Mouse (Mus musculus) heart, adult 18-20 months (tissue): ENCODE results near the gene Apbb2. TPM values are rescaled to one million over a fixed set of nuclear protein-coding genes. Genes with fewer than 3 reads are reported as not detected.

Experiments
- DNase-seq, 2 experiments: peaks; one replicate each; pipeline ENCODE4 v3.0.0; 2021 to 2022; ENCODE audit warnings: mixed read lengths in 1 of 2
- long read RNA-seq, 2 experiments: library from polyadenylated mRNA; stranded (forward); transcript quantifications; one replicate each; pipeline ENCODE4 v2.0.0; 2021
- total RNA-seq, 2 experiments: library from RNA; stranded (reverse); gene quantifications; 2 replicates each; pipeline ENCODE4 v1.2.3; 2021

Apbb2 gene
- 10 to 100 TPM; 45.5 to 46.5 TPM for total RNA-seq
- long read RNA-seq, experiment 1, full-length matches to known transcripts: 2 of 33 reads
- long read RNA-seq, experiment 1, partial matches to known transcripts: 15 of 33 reads
- long read RNA-seq, experiment 1, other reads (novel, unspliced or antisense): 16 of 33 reads
- long read RNA-seq, experiment 2, partial matches to known transcripts: 7 of 19 reads
- long read RNA-seq, experiment 2, other reads (novel, unspliced or antisense): 12 of 19 reads

DNA sequence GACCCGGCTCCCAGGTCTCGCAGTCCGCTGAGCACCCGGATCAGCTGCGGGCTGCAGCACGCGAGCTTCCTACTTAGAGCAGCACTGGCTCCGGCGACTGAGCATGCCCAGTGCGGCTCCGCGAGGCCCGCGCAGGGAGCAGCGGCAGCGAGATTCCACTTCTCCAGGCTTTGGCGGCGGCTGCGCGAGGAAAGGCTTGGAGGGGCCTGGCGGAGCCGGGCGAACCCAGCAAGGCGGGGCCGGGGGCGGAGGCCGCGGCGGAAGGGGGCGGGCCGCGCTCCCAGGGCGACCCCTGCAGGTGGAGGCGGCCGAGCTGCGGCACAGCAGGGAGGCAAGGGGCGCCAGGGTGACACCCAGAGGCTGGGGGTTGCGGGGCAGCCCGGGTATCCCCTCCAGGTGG is at the start of gene Apbb2:
Gene Apbb2 (minus strand): TSS at position 188 of the 400 bp plus-strand sequence.
- peak; percentile 93 to 98 for DNase-seq

DNA sequence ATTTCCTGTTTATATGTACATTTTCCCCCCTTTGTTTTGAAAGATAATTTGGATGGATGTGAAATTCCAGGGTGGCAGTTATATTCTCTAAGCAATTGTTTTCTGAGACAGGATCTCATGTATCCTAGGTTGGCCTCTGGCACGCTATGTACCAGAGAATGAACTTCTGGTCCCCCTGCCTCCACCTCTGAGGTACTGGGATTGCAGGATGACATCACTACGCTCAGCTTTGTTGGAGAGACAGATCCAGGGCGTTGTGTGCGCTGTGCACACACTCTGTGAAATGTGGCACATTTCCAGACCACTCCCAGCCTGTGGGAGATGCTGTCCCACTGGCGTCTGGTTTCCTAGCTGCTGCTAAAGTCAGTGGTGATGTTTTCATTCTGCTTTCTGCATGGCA is 35.6 kb upstream of the Apbb2 start:
- peak; percentile 26 to 42 for DNase-seq

DNA sequence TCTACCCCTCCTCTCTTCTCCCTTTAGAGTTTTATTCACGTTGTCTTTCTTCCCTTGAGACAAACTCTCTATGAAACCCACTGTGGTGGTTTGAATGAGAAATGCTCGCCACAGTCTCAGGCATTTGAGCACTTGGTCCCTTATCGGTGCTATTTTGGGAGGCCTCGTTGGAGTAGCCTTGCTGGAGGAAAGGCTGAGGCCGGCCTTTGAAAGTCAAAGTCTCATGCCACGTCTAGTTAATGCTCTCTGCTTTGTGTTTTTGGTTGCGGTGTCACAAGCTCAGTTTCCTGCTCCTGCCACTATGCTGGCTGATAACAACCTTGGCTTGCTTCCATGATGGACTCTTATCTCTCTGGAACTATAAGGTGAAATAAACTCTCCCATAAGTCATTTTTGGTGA is 28.9 kb upstream of the Apbb2 start:
- peak; percentile 13 to 16 for DNase-seq

DNA sequence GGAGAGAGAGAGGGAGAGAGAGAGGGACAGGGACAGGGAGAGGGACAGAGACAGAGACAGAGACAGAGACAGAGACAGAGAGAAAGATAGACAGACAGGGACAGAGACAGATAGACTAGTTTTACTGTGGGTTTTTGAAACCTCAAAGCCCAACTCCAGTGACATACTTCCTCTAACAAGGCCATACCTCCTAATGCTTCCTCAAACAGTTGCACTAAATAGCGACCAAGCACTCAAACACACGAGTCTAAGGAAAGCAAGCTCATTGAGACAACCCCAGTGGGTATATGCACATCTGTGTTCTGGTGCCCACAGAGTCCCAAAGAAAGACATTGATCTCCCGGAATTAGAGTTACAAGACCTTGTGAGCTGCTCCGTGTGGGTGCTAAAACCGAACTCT is 24.7 kb upstream of the Apbb2 start:
- DNase-seq: no peak

DNA sequence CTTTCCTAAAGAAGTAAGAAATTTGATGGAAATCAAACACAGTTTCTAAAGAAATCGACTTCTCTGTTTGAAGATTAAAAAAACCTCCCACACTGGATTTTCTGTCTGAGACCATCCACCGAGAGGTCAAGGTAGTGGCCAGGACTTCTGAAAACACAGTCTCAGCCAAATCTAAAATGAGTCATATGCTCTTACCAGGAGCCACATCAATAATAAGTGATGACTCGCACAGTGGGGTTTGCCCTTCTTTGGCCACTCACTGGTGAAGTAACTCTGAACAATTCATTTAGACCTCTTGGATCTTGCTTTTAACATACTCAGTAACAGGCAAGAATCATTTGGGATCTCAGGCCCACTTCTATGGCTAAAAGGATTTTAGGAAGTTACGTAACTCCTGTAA is 23.6 kb upstream of the Apbb2 start:
- no peak for DNase-seq

DNA sequence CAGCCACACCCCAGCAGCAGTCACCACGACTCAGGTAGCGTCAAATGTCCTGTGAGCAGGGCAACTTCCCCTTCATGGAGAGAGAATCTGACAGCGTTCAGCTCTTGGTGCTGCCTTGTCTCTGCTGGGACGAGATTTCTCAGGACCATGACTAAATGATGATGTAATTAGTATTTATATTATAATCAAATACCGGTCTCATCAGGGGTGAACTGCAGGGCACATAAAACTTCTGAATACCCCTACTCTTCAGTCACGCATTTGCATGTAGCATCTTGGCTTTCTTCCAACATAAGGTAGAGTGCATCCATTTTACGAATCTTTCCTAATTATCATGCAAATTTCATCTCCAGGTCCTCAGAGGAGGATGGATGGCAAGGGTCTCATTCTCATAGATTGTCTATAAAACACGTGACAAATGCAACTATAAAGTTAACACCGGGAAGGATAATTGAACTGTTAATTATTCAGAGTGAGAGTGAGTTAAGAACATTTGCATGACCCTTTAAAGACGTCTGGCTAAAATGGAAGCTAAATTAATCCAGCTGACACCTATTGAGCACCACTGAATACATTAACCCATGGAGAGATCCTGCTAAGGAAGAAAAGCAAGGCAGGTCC is 17.0 kb upstream of the Apbb2 start:
- DNase-seq: no peak

DNA sequence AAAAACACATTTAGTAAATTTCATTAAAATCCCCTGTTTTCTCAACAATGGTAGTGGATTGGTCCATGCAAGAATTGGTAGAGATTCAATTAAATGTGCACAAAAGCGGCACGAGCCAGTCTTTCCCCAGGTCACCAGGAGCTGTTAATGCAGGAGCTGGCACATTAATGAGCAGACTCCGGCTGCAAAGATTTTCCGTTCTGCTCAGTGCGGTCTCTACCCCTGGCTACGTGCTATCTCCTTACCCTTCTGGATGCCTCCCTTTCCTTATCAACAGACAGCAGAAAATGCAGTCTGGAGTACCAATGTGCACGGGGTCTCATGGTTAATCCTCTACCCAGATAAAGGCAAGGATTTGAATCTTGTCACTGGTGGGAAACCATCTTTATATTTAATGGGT is 9.2 kb upstream of the Apbb2 start:
- no peak for DNase-seq

DNA sequence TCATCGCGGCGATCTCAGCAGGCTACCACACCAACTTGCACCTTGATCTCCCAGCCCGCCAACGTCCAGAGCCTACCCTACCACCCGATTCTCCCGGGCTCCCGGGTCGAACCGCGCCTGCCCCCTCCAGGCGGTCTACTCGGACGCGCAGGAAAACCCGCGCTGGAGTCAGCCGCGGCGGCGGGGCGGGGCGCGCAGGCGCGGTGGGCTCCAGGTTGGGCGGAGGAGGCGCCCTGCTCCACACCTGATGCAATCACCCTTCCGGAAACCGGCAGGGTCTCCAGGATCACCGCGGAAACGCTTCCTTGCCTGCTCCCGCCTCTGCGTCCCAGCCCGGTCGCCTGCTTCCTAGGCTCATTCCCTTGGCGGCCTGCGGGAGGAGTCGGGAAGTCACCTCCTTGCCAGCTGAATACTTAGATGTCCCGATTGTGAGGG is 1.6 kb upstream of the Apbb2 start:
- DNase-seq: peak; percentile 88 to 92

DNA sequence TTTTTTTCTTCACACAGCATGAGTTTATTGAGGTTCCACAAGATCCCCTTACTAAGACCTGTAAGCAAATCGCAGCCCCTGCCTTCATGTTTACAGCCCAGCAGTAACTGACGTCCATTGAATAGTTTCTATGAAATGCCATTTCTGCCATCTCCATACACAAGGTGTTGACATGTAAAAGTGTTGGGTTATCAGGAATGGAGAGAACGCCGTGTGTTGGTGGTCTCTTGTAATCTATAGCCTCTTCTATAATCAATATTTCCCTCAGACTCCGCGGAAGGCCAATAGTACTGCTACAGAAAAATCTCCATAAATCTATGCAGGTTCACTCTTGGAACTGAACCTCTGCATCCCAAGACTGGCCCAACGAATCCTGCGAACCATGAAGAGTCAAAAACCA is 1.1 kb upstream of the Apbb2 start:
- DNase-seq: no peak

DNA sequence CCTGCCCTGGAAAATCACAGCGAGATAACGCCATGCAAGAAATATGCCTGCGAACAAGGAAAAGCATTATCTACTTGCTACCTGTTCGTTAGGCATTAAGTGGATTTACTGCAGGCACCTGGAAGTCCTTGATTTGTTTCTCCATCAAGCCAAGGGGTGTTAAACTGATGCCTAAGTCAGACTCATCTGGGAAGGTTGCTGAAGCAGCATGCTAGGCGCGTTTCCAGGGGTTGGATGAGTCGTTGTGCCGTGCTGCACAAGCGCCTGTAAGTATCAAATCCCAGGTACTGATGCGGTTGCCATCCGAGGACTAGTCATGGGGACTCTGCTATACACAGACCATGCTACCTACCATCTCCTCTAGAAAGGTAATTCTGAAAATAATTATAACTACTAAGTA is 611 bp upstream of the Apbb2 start:
- no peak for DNase-seq

DNA sequence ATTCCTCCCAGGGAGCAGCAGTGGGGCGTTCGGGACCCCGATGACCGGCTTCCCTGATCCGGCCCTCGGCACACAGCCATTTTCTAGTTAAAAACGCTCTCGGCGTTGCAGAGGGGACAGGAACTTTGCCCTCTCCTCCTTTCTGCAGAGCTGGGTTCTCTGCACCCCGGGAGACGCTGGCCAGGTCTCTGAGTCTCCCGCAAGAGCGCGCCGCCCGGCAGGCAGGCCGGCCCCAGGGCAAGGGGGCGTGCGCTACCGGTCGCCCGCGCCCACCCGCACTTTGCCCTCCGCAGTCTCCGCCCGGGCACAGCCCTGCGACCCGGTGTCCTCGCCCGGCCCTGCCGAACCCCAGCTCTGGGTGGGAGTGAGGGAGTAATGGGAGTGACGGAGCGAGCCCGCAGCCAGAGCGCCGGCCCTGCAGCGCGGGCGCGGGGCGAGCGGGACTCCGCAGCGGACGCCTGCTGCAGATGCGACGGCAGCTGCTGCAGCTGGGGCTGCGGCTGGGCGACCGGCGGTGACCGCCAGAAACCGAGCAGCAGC is 593 bp downstream of the Apbb2 start:
- DNase-seq: peak; percentile 43 to 59

DNA sequence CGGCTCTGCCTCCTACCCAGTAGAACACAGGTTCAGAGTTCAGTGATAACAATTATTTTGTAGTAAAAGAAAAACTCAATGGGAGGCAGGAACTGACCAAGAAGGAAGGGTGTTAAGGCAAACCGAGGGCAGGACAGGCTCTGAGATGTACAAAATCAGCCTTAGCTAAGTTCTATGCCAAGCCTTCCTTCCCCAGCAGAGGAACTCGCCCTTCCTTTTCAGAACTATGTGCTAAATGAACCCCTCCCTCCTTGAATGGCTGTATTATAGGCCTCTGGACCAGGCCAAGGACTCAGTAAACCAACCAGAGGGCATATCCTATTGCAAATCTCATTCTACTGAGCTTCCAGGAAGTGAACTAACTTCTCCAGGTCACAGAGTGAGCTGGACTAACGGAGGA is 3.6 kb downstream of the Apbb2 start:
- peak in 1 of 2 experiments; percentile 56 for DNase-seq

DNA sequence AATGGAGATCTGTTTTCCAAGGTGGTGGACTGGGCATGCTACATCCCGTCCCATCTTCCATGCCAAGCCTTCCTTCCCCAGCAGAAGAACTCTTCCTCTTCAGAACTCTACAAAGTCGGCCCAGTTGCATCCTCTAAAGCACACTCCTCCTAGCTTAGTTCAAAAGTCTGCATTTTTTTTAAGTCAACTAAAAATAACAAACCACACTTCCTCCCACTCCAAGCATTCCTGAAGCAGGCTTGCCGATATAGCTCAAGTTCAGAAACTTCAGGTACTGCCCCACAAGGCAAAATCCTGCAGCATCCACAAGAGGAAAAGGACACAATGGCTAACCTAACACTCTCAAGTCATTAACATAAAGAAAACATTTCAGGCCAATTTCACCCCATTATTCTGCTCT is 4.9 kb downstream of the Apbb2 start:
- no peak for DNase-seq

DNA sequence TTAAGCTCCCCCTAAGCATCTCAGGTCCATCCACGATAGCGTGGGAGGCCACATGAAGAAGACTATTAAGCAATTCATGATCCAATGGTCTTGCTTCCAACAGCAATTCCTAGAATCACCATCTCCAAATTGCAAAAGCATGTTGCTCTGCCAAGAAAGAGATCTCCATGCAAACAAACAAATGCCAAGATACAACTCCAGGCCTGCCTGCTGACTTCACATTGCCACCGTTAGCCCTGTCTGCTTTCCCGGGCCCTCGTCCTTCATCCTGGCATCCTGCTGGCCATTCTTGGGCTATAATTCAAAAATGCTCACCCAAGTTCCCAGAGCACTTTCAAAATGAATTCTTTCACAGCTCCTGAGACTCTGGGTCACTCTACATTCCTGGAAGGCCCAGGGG is 5.6 kb downstream of the Apbb2 start:
- peak; percentile 47 to 51 for DNase-seq

DNA sequence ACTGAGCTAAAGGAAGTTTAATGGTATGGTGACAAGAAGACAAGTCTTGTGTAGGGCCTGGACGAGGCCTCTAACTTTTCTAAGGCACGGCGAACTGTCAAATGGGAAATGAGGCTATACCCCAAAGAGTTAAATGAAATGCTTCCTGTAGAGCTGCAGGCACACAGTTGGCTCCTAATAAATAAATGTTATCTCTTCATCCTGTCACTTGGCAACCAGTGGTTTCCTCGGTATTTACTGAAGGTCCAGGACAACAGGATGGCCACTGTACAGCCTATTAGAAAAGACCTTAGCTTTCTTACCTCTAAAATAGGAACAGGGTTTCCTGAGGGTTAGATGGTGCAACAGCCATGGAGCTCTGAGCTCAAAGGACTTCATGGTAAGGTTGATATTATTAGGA is 6.7 kb downstream of the Apbb2 start:
- DNase-seq: no peak

DNA sequence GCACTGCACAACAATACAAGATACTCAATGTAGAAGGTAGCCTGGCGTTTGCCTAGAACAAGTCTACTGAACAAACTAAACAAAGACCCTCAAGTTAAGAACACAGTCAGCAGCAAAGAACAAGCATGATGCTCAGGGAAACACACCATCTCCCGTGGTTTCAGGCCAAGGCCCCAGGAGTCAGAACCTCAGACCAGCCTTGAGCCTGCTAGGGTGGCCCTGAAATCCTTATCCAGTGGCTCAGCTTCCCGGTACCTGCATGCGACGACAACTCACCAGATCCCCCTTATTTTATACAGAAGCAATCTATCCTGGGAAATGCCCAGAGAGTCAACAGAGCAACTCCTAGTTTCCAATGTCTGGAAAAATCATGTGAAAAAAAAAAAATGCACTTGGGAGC is 7.2 kb downstream of the Apbb2 start:
- no peak for DNase-seq

DNA sequence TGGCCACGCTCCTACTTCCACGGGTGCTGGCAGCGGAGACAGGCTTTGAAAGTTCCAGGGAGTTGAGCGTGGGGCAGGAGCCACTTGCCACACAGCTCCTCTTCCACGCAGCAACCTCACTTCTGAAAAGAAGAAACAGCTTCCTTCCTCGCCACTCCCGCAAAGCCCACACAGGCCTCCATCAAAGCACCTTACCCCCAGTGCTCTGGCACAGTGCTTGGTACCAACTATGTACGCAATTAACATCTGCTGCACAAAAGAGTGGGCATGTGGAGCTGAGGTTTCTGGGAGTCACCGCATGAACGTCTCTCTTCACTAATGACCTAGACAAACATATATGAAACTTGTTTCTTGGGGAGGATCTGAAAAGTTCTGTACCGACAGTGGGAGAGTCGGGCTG is 8.3 kb downstream of the Apbb2 start:
- no peak for DNase-seq

DNA sequence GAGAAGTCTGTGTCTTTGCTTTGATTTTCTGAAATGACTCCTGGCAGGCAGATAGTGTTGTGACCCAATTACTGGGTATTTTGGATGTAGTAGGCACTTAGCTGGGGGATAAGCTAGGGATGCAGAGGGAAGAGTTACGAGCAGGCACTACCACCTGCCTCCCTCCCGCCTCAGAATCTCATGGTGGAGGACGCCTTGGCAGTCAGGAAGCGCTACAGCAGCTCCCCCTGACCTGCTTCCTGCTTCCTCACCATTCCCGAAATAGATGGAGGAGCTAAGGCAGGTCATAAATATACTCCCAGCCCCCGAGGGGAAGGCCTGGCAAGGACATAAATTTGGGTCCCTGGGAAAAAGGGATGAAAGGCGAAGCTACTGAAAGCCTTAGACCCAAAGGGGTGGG is 9.3 kb downstream of the Apbb2 start:
- DNase-seq: peak in 1 of 2 experiments; percentile 50

DNA sequence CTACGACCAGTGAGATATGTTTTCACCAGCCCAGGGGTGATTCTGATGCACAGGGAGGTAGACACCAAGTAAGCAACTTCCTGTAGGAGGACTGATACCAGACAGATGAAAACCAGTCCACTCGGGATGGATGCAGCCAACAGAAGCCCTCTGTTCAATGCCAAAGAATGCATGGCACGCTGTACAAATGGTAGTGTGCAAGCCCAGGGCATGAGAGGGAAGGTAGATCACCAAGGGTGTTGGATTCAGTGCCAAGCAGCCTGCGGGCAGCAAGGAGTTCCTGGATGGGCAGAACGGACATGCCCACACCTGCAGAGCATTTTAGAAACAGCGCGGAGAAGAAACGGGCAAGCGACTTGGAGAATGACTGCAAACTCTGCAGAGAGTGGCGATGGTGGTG is 10.8 kb downstream of the Apbb2 start:
- DNase-seq: no peak

DNA sequence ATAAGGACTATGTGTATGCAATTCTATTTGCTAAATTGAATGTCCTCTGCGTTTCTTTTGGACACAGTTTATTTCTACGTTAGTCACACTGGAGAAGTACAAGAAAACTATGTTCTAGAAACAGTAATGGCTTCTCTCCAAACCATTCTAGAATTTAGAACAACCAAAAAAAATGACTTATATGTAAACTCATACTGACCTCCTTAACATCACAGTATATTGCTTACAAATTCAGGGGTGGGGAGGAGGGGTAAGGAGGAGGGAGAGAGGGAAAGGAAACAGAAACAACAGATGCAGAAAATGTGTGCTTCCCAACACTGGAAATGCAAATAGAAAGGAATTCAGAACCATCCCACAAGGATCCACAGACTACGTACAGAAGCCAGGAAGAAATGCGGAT is 11.4 kb downstream of the Apbb2 start:
- DNase-seq: no peak

DNA sequence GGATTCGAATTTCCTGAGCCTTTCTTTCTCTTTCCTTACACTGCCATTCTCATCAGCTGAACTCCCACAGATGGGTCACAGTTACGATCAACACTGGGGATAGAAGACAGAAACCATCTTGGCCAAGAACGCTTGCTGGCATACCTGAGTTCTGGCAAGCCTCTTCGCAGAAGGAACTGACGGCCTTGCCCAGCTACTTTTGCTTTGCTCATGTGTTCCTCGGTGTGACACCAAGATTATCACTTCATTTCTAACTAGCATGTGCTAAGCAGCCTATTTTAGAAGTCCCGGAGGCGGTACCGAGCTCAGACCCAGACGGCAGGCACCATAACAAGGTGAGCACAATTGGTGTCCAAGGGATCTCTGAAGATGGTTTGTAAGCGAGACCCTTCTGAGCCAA is 12.9 kb downstream of the Apbb2 start:
- no peak for DNase-seq

DNA sequence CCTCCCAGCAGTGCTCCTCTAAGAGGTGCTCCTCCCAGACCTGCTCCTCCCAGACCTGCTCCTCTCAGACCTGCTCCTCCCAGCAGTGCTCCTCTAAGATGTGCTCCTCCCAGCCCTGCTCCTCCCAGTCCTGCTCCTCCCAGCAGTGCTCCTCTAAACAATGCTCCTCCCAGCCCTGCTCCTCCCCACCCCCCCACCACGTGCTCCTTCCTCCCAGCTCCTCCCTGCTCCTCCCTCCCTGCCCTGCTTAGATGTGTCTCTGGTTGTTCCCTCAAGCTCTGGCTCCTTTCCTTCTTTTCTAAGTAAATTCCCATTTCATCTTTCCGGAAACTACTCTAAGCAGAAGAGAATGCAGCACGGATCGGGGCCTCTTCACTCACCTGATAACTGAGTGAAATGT is 14.2 kb downstream of the Apbb2 start:
- no peak for DNase-seq

DNA sequence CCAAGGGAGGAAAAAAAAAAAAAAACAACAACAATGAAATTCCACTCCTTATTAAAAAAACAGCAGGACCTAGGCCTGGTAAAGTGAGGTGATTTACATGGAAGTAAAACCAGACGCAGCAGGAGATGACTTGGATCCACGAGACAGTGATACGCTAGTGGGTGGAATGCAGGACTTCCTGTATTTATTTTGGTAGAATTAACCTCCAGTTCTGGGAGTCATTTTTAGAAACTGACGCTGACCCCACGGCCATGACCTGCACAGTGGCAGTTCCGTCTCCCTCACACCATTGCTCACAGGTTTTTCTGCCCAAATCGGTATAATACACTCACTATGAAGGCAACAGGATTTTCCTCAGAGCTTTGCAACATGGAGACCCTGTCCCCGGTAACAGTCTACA is 14.8 kb downstream of the Apbb2 start:
- peak; percentile 57 to 77 for DNase-seq

DNA sequence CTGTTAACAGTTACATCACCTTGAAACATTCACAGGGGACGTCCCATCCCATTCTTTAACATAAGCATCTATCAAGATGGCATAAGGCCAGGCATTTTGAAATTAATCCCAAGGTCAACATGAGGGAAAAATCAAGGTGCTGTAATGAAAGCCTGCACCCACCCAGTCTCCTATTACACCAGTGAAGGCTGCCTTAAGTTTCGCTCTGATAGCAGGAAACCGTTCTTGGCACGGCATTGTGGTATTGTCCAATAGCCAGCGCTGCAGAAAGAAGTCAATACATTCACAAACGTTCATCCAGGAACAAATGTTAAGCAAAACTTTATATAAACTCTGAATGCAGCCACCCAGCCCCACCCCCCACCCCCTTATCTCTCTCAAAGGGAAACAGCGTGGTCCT is 15.4 kb downstream of the Apbb2 start:
- DNase-seq: peak; percentile 66 to 74
